Mouse (Mus musculus) lung, postnatal 0 days (tissue): ENCODE data around the gene Mef2c. TPM values are rescaled to one million over a fixed set of nuclear protein-coding genes. Genes with fewer than 3 reads are reported as not detected.
A peak's percentile ranks its signal among the peaks of the same experiment; 100 is the strongest.

Source experiments
- ATAC-seq: fragments of 200-750 bp; cut with Nextera tagmentation; 2 replicates; pipeline ENCODE4 v1.8.0; 2017; ENCODE audit warnings: moderate library complexity
- DNase-seq: peaks from one replicate; pipeline ENCODE4 v3.0.0-alpha.2; 2016; ENCODE audit warnings: low spot score
- H3K27ac ChIP-seq: fragments of 300-500 bp; sonication (generic); 2 replicates; pipeline ENCODE4 v1.5.1; 2014; ENCODE audit warnings: antibody characterized with exemption, mild to moderate bottlenecking, low read length, mixed read lengths
- H3K27me3 ChIP-seq: fragments of 300-500 bp; sonication (generic); replicated peaks from 2 replicates; pipeline ENCODE4 v1.6.1; 2014; ENCODE audit warnings: low read length, mixed read lengths; ENCODE audit not compliant: insufficient read depth
- H3K36me3 ChIP-seq: fragments of 300-500 bp; sonication (generic); 2 replicates; pipeline ENCODE4 v1.6.1; 2014; ENCODE audit warnings: low read length, mixed read lengths; ENCODE audit not compliant: insufficient read depth
- H3K4me1 ChIP-seq: fragments of 300-500 bp; sonication (generic); 2 replicates; pipeline ENCODE4 v1.6.1; 2014; ENCODE audit warnings: antibody characterized with exemption, low read depth, low read length, mixed read lengths; ENCODE audit not compliant: insufficient read depth
- H3K4me2 ChIP-seq: fragments of 300-500 bp; sonication (generic); replicated peaks from 2 replicates; pipeline ENCODE4 v1.6.1; 2014; ENCODE audit warnings: low read depth, mild to moderate bottlenecking, low read length, moderate library complexity, mixed read lengths
- H3K4me3 ChIP-seq: fragments of 300-500 bp; sonication (generic); 2 replicates; pipeline ENCODE4 v1.5.1; 2014; ENCODE audit warnings: low read depth, low read length
- H3K9ac ChIP-seq: fragments of 300-500 bp; sonication (generic); replicated peaks from 2 replicates; pipeline ENCODE4 v1.6.1; 2014; ENCODE audit warnings: low read depth, mild to moderate bottlenecking
- H3K9me3 ChIP-seq: fragments of 300-500 bp; sonication (generic); 2 replicates; pipeline ENCODE4 v1.6.1; 2016; ENCODE audit warnings: low read length, mixed read lengths
- CTCF ChIP-seq: IDR thresholded peaks from 2 replicates; pipeline ENCODE4 v1.5.1; 2016; ENCODE audit warnings: antibody characterized with exemption, mild to moderate bottlenecking
- EP300 ChIP-seq: IDR thresholded peaks from 2 replicates; pipeline ENCODE4 v1.6.1; 2016; ENCODE audit warnings: antibody characterized with exemption, mild to moderate bottlenecking, control low read depth
- WGBS: fragments of 180-500 bp; shearing (Covaris S2); extraction: QIAGEN DNeasy Blood & Tissue Kit; methylation state at CpG from one replicate; pipeline ENCODE4 v1.1.7; 2014; 5-methylcytosine and 5-hydroxymethylcytosine counted together
- polyA plus RNA-seq: library from polyadenylated mRNA; unstranded; fragments of >200 nt; fragmentation: Nextera tagmentation; extraction: Ambion mirVana; gene quantifications from 2 replicates; pipeline ENCODE4 v1.2.1, GENCODE M21; 2015

Gene Mef2c
- polyA plus RNA-seq, 1 experiment from 2014 or later, result 35.3 TPM

DNA sequence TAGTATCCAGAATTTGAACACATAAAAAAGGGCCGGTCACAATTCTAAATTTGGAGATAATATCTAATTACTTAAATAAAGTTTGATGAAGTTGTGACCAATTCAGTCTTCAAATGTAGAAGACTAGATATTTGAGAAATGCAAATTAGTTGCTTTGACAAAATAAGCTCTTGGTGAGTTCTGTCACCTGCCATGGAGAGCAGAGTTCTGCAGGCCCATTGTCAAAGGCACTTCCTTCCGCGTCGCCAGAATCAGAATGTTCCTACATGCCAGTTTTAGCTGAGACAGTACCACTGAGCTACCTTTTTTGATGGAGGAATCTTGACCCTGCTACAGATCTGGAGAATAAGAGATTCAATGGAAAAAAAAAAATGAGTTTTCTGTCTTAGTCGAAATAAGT lies 77.0 kb downstream of the Mef2c start:
- DNase-seq (no peak), ATAC-seq (no peak)
- no peaks in the 10 kb centered on the region for H3K36me3 ChIP-seq
- no peak overlapping the region for H3K4me2 ChIP-seq
- H3K4me3 ChIP-seq, result no peak overlapping the region
- H3K9me3 ChIP-seq, result no peaks in the 10 kb centered on the region
- H3K9ac ChIP-seq, result no peak overlapping the region
- WGBS, result 74% methylated on average over 5 of the region's 5 CpGs
- no peaks in the 10 kb centered on the region for H3K27me3 ChIP-seq
- no peak for TF ChIP-seq CTCF
- TF ChIP-seq EP300, result no peak
- no peak overlapping the region for H3K27ac ChIP-seq
- H3K4me1 ChIP-seq, result no peaks in the 10 kb centered on the region; the same call in 1 of the 2 replicates

DNA sequence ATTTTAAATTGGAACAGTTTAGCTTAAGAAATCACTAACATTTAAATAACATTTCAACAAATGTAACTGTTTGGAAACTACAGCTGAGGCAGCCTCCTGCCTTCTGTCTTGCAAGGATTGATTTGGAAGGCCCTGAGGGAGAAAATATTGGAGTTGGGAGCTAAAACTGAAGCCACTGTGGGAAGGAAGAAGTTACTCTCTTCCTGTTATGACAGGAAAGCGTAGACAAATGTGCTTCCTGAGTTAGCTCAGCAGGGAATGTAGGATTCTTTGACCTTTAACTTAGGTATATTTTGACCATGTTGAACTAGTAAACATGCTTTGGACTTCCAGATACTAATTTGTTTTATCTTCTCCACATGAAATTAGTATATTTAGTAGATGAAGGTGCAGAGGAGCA lies 78.7 kb downstream of the Mef2c start:
- TF ChIP-seq EP300, result peak; percentile 72
- no peak for TF ChIP-seq CTCF

DNA sequence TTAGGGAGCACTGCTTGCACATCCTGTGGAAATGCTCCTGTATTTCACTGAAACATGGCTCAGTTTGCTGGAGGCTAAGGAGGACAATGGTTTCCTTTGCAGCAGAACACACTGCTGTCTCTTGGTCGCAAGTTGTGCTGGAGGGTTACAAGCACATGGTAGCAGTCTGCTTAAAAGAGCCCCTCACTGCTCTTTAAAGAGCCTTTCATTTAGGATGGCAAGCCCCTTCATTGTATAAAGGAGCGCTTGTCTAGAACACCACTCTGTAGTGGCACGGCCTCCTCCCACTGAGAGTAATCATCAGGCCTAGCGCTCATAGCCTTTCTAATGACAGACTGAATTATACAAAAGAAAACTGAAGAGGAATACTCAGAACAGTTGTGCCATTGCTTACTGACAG lies 80.0 kb downstream of the Mef2c start:
- ATAC-seq, result no peak
- Histone ChIP-seq H3K9me3 (no peaks in the 10 kb centered on the region), H3K4me1 (no peaks in the 10 kb centered on the region; the same call in 1 of the 2 replicates), H3K4me3 (no peak overlapping the region), H3K27me3 (no peaks in the 10 kb centered on the region), H3K36me3 (no peaks in the 10 kb centered on the region), H3K9ac (no peak overlapping the region), H3K27ac (no peak overlapping the region), H3K4me2 (no peak overlapping the region)
- 88% methylated on average over 4 of the region's 4 CpGs for WGBS
- no peak for DNase-seq
- TF ChIP-seq EP300 (no peak), CTCF (no peak)

More for the DNA sequence above, 78.7 kb downstream of the Mef2c start:
- Histone ChIP-seq H3K36me3 (no peaks in the 10 kb centered on the region), H3K27ac (no peak overlapping the region), H3K27me3 (no peaks in the 10 kb centered on the region), H3K4me2 (no peak overlapping the region), H3K9ac (no peak overlapping the region), H3K4me1 (no peaks in the 10 kb centered on the region; the same call in 1 of the 2 replicates), H3K9me3 (no peaks in the 10 kb centered on the region), H3K4me3 (no peak overlapping the region)
- no peak for ATAC-seq
- 66% methylated on average over 1 of the region's 1 CpGs for WGBS
- DNase-seq, result peak; percentile 39

DNA sequence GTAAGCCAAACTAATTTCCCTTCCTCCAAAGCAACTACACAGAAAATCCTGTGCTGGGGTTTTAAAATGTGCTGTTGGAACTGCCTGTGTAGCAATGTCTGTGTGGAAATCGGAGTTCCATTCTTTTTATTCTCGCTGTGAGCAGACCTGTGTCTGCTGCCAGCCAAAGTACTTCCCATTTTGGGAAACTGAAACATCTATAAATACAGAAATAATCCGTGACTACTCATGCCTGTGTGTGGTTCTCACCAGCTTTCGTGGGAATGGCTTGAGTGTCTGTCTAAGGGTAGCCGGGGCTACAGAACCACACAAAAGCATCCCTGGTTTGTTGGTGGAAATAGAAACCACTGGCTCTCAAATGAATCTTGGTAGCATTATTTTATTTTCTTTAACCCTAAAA lies 81.5 kb downstream of the Mef2c start:
- Histone ChIP-seq H3K27me3 (no peaks in the 10 kb centered on the region), H3K4me1 (no peaks in the 10 kb centered on the region), H3K4me2 (no peak overlapping the region), H3K36me3 (no peaks in the 10 kb centered on the region), H3K9me3 (no peaks in the 10 kb centered on the region), H3K4me3 (no peak overlapping the region), H3K27ac (no peak overlapping the region), H3K9ac (no peak overlapping the region)
- 77% methylated on average over 5 of the region's 5 CpGs for WGBS
- no peak for DNase-seq
- no peak for TF ChIP-seq EP300
- TF ChIP-seq CTCF, result no peak
- no peak for ATAC-seq

DNA sequence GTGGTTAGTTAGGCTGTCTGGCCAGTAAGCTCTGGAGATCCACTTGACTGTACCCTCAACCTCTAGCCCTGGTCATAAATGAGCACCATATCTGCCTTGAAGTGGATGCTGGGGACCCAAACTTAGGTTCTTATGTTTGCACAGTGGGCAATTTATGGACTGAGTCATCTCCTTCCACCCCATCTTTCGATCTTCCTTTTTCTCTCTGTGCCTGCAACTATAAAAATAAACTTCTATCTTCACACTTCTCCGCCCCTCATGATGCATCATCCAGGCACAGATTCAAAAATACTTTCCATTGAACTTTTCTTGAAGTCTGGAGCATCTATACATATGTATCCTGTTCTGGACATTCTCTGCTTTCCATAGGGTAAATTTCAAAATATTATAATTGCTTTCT lies 84.4 kb downstream of the Mef2c start:
- H3K9ac ChIP-seq, result no peak overlapping the region
- H3K4me2 ChIP-seq, result no peak overlapping the region
- H3K27ac ChIP-seq, result no peak overlapping the region
- H3K27me3 ChIP-seq, result no peaks in the 10 kb centered on the region
- no peaks in the 10 kb centered on the region for H3K9me3 ChIP-seq
- H3K4me3 ChIP-seq, result no peak overlapping the region
- no peaks in the 10 kb centered on the region for H3K36me3 ChIP-seq
- DNase-seq, result no peak
- ATAC-seq, result no peak
- 62% methylated on average over 2 of the region's 2 CpGs for WGBS
- H3K4me1 ChIP-seq, result no peaks in the 10 kb centered on the region
- TF ChIP-seq CTCF, result no peak
- no peak for TF ChIP-seq EP300

DNA sequence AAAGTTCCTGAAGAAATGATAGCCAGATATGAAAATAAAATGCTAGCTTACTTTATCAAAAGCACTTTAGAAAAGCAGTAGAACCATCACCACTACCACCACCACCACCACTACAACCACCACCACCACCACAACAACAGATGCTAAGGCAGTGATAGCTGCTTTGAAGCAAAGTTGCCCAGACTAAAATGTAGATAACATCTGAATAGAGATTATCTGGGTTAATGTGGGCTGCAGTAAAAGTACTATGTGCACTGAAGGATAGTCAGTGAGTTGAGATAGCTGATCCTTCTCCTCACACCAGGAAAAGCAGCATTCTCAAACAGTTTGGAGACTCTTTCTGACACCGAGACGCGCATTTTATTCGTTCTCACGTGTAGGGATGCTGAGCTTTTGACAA lies 87.1 kb downstream of the Mef2c start:
- H3K27me3 ChIP-seq, result no peaks in the 10 kb centered on the region
- H3K9ac ChIP-seq, result no peak overlapping the region
- no peaks in the 10 kb centered on the region for H3K4me1 ChIP-seq
- H3K9me3 ChIP-seq, result no peaks in the 10 kb centered on the region
- 85% methylated on average over 5 of the region's 5 CpGs for WGBS
- H3K36me3 ChIP-seq, result no peaks in the 10 kb centered on the region
- H3K27ac ChIP-seq, result no peak overlapping the region
- DNase-seq, result no peak
- TF ChIP-seq CTCF, result no peak
- TF ChIP-seq EP300, result no peak
- H3K4me2 ChIP-seq, result no peak overlapping the region
- H3K4me3 ChIP-seq, result no peak overlapping the region
- ATAC-seq, result no peak

DNA sequence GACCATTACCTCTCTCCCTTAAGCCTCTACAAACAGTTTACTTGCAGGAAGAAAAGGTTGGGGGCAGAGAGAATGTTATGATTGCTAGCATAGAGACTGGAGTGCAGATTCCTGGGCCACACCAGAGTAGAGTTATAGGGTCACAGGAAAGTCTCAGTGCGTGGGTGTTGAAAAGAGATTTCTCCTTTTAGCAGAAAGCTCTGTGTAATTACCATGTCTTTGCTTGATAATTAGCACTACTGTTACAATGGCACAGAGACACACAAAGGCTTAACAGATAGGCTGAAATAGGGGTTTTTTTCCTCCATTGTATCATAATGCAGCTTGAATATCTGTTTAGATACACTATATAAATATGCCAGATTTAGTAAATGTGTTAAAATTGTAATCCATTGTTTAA lies 91.6 kb downstream of the Mef2c start:
- Histone ChIP-seq H3K9me3 (no peaks in the 10 kb centered on the region), H3K4me1 (no peaks in the 10 kb centered on the region), H3K4me3 (no peak overlapping the region), H3K36me3 (no peaks in the 10 kb centered on the region), H3K27ac (no peak overlapping the region), H3K9ac (no peak overlapping the region), H3K27me3 (no peaks in the 10 kb centered on the region), H3K4me2 (no peak overlapping the region)
- ATAC-seq (no peak), DNase-seq (no peak)
- 86% methylated on average over 1 of the region's 1 CpGs for WGBS
- TF ChIP-seq CTCF (no peak), EP300 (no peak)
